Mouse (Mus musculus) forebrain, embryonic 14.5 days (tissue): ENCODE measurements at regions not wholly inside any gene's neighbourhood (a gene's known extent, or its start where the extent isn't known, plus 50 kb on each side); places are given as distances from the start of the nearest gene placed in this dataset.
A peak's percentile ranks its signal among the peaks of the same experiment; 100 is the strongest.

Experiments used
- ATAC-seq: fragments of 200-750 bp; cut with Nextera tagmentation; 2 replicates; pipeline ENCODE4 v1.8.0; 2017; ENCODE audit warnings: mild to moderate bottlenecking, moderate library complexity
- DNase-seq: peaks from one replicate; pipeline ENCODE4 v3.0.0-alpha.2; 2015; ENCODE audit warnings: low spot score
- H3K27ac ChIP-seq: fragments of 300-500 bp; sonication (generic); 2 replicates; pipeline ENCODE4 v1.5.1; 2014; ENCODE audit warnings: low read depth, mild to moderate bottlenecking, control low read depth, low read length, moderate library complexity
- H3K27me3 ChIP-seq: fragments of 300-500 bp; sonication (generic); replicated peaks from 2 replicates; pipeline ENCODE4 v1.6.1; 2014; ENCODE audit warnings: low read length, control low read depth, mixed read lengths; ENCODE audit not compliant: control insufficient read depth, insufficient read depth
- H3K36me3 ChIP-seq: fragments of 300-500 bp; sonication (generic); 2 replicates; pipeline ENCODE4 v1.6.1; 2014; ENCODE audit warnings: low read length, control low read depth; ENCODE audit not compliant: control insufficient read depth, insufficient read depth
- H3K4me1 ChIP-seq: fragments of 300-500 bp; sonication (generic); 2 replicates; pipeline ENCODE4 v1.6.1; 2014; ENCODE audit warnings: antibody characterized with exemption, low read length, control low read depth; ENCODE audit not compliant: control insufficient read depth, insufficient read depth
- H3K4me2 ChIP-seq: fragments of 300-500 bp; sonication (generic); 2 replicates; pipeline ENCODE4 v1.6.1; 2014; ENCODE audit warnings: mild to moderate bottlenecking, control low read depth, low read length
- H3K4me3 ChIP-seq: fragments of 300-500 bp; sonication (generic); 2 replicates; pipeline ENCODE4 v1.5.1; 2014; ENCODE audit warnings: low read depth, low read length, control low read depth
- H3K9ac ChIP-seq: fragments of 300-500 bp; sonication (generic); 2 replicates; pipeline ENCODE4 v1.6.1; 2014; ENCODE audit warnings: mild to moderate bottlenecking, low read length, control low read depth, moderate library complexity
- H3K9me3 ChIP-seq: fragments of 300-500 bp; sonication (generic); replicated peaks from 2 replicates; pipeline ENCODE4 v1.6.1; 2016; ENCODE audit warnings: low read length, control low read depth, mixed read lengths; ENCODE audit not compliant: control insufficient read depth
- WGBS: fragments of 180-500 bp; shearing (Covaris S2); extraction: QIAGEN DNeasy Blood & Tissue Kit; methylation state at CpG from one replicate; pipeline ENCODE4 v1.1.7; 2014; 5-methylcytosine and 5-hydroxymethylcytosine counted together

- WGBS = 72% methylated on average over 1 of the region's 1 CpGs
These were observed 421.1 kb downstream of the Slco4c1 start for GRCm38 (mm10) chr1:96450852-96451251.

GRCm38 (mm10) chr1:96445215-96445614, 426.8 kb downstream of the Slco4c1 start:
- Histone ChIP-seq H3K4me3 (no peak overlapping the region), H3K9ac (no peak overlapping the region), H3K36me3 (no peaks in the 10 kb centered on the region), H3K27ac (no peak overlapping the region), H3K4me2 (no peak overlapping the region), H3K27me3 (no peaks in the 10 kb centered on the region), H3K4me1 (no peaks in the 10 kb centered on the region), H3K9me3 (no peaks in the 10 kb centered on the region)
- ATAC-seq (no peak), DNase-seq (no peak)
- WGBS = 88% methylated on average over 1 of the region's 1 CpGs

More at GRCm38 (mm10) chr1:96450852-96451251, 421.1 kb downstream of the Slco4c1 start:
- ATAC-seq (no peak), DNase-seq (no peak)
- Histone ChIP-seq H3K27ac (no peak overlapping the region), H3K9me3 (no peaks in the 10 kb centered on the region), H3K27me3 (no peaks in the 10 kb centered on the region), H3K4me3 (no peak overlapping the region), H3K9ac (no peak overlapping the region), H3K4me1 (no peaks in the 10 kb centered on the region), H3K36me3 (no peaks in the 10 kb centered on the region), H3K4me2 (no peak overlapping the region)

- WGBS = 81% methylated on average over 2 of the region's 2 CpGs
- no peaks in the 10 kb centered on the region for H3K9me3 ChIP-seq
- H3K4me2 ChIP-seq = no peak overlapping the region
- H3K4me1 ChIP-seq = no peaks in the 10 kb centered on the region
- H3K36me3 ChIP-seq = no peaks in the 10 kb centered on the region
- H3K9ac ChIP-seq = no peak overlapping the region
- no peak overlapping the region for H3K4me3 ChIP-seq
- DNase-seq = no peak
- no peaks in the 10 kb centered on the region for H3K27me3 ChIP-seq
- no peak for ATAC-seq
- H3K27ac ChIP-seq = no peak overlapping the region
These were observed 438.9 kb downstream of the Slco4c1 start for GRCm38 (mm10) chr1:96433057-96433456.

- Histone ChIP-seq H3K9ac (no peak overlapping the region), H3K4me1 (no peaks in the 10 kb centered on the region), H3K4me3 (no peak overlapping the region), H3K27ac (no peak overlapping the region), H3K27me3 (no peaks in the 10 kb centered on the region), H3K9me3 (no peaks in the 10 kb centered on the region), H3K4me2 (no peak overlapping the region), H3K36me3 (no peaks in the 10 kb centered on the region)
- ATAC-seq = no peak
- DNase-seq = no peak
These were observed 448.5 kb downstream of the Slco4c1 start for GRCm38 (mm10) chr1:96423481-96423880.

- DNase-seq (peak; percentile 42), ATAC-seq (peak; percentile 63)
- no peak overlapping the region for H3K4me2 ChIP-seq
- H3K9ac ChIP-seq = no peak overlapping the region
- no peaks in the 10 kb centered on the region for H3K36me3 ChIP-seq
- H3K9me3 ChIP-seq = no peaks in the 10 kb centered on the region
- no peaks in the 10 kb centered on the region for H3K27me3 ChIP-seq
- no peak overlapping the region for H3K27ac ChIP-seq
- H3K4me1 ChIP-seq = no peaks in the 10 kb centered on the region
- H3K4me3 ChIP-seq = no peak overlapping the region
- 62% methylated on average over 4 of the region's 4 CpGs for WGBS
These were observed 460.9 kb downstream of the Slco4c1 start for GRCm38 (mm10) chr1:96410837-96411612.

- Histone ChIP-seq H3K27ac (no peak overlapping the region), H3K9me3 (no peaks in the 10 kb centered on the region), H3K36me3 (no peaks in the 10 kb centered on the region), H3K27me3 (no peaks in the 10 kb centered on the region), H3K4me2 (no peak overlapping the region), H3K9ac (no peak overlapping the region), H3K4me1 (no peaks in the 10 kb centered on the region), H3K4me3 (no peak overlapping the region)
- WGBS = 74% methylated on average over 4 of the region's 4 CpGs
- ATAC-seq (no peak), DNase-seq (no peak)
These were observed 474.0 kb downstream of the Slco4c1 start for GRCm38 (mm10) chr1:96397982-96398381.

GRCm38 (mm10) chr1:96388417-96388816, 483.6 kb downstream of the Slco4c1 start:
- H3K36me3 ChIP-seq = no peaks in the 10 kb centered on the region
- no peak overlapping the region for H3K4me3 ChIP-seq
- H3K4me1 ChIP-seq = no peaks in the 10 kb centered on the region
- no peaks in the 10 kb centered on the region for H3K27me3 ChIP-seq
- H3K4me2 ChIP-seq = no peak overlapping the region
- no peak for DNase-seq
- no peak for ATAC-seq
- WGBS = 93% methylated on average over 5 of the region's 5 CpGs
- H3K27ac ChIP-seq = no peak overlapping the region
- no peaks in the 10 kb centered on the region for H3K9me3 ChIP-seq
- H3K9ac ChIP-seq = no peak overlapping the region

- Histone ChIP-seq H3K4me2 (no peak overlapping the region), H3K36me3 (no peaks in the 10 kb centered on the region), H3K27me3 (no peaks in the 10 kb centered on the region), H3K27ac (no peak overlapping the region), H3K9me3 (no peaks in the 10 kb centered on the region), H3K4me1 (no peaks in the 10 kb centered on the region), H3K4me3 (no peak overlapping the region), H3K9ac (no peak overlapping the region)
- WGBS = 80% methylated on average over 1 of the region's 1 CpGs
- DNase-seq (no peak), ATAC-seq (no peak)
These were observed 486.1 kb downstream of the Slco4c1 start for GRCm38 (mm10) chr1:96385916-96386315.

GRCm38 (mm10) chr1:96362713-96363441, 509.1 kb downstream of the Slco4c1 start:
- Histone ChIP-seq H3K9ac (no peak overlapping the region), H3K27me3 (no peaks in the 10 kb centered on the region), H3K4me1 (no peaks in the 10 kb centered on the region), H3K4me2 (no peak overlapping the region), H3K27ac (no peak overlapping the region), H3K9me3 (no peaks in the 10 kb centered on the region), H3K36me3 (no peaks in the 10 kb centered on the region), H3K4me3 (no peak overlapping the region)
- WGBS = 60% methylated on average over 2 of the region's 2 CpGs
- ATAC-seq (no peak), DNase-seq (no peak)
